Mouse (Mus musculus) liver, embryonic 14.5 days (tissue): ENCODE measurements at regions not wholly inside any gene's neighbourhood (a gene's known extent, or its start where the extent isn't known, plus 50 kb on each side); places are given as distances from the start of the nearest gene placed in this dataset.

Experiments
- ATAC-seq: fragments of 200-750 bp; cut with Nextera tagmentation; 2 replicates; pipeline ENCODE4 v1.8.0; 2017; ENCODE audit warnings: moderate number of reproducible peaks, mild to moderate bottlenecking, moderate library complexity; ENCODE audit not compliant: insufficient read depth
- DNase-seq, 3 experiments: peaks; one replicate each; pipeline ENCODE4 v3.0.0-alpha.2; 2012 to 2013; ENCODE audit warnings: low read depth in 3 of 3, low spot score in 3 of 3
- H3K27ac ChIP-seq: fragments of 300-500 bp; sonication (generic); 2 replicates; pipeline ENCODE4 v1.5.1; 2014; ENCODE audit warnings: moderate library complexity, mild to moderate bottlenecking, control low read depth, inconsistent platforms
- H3K27me3 ChIP-seq: fragments of 300-500 bp; sonication (generic); 2 replicates; pipeline ENCODE4 v1.6.1; 2014; ENCODE audit warnings: mild to moderate bottlenecking, low read length, moderate library complexity; ENCODE audit not compliant: control insufficient read depth, insufficient read depth
- H3K36me3 ChIP-seq: fragments of 300-500 bp; sonication (generic); replicated peaks from 2 replicates; pipeline ENCODE4 v1.6.1; 2014; ENCODE audit warnings: low read depth; ENCODE audit not compliant: control insufficient read depth, insufficient read depth
- H3K4me1 ChIP-seq, 2 experiments: fragments of 200-500 bp in 1 of 2; fragments of 300-500 bp in 1 of 2; sonication (generic) in 1 of 2; replicated peaks; 2 replicates each; pipeline ENCODE4 v1.6.1; 2012 to 2014; ENCODE audit warnings: antibody characterized with exemption in 1 of 2, inconsistent platforms in 1 of 2, low read length in 1 of 2; ENCODE audit not compliant: control insufficient read depth in 2 of 2, insufficient read depth in 2 of 2
- H3K4me2 ChIP-seq: fragments of 300-500 bp; sonication (generic); 2 replicates; pipeline ENCODE4 v1.6.1; 2014; ENCODE audit warnings: low read depth, mild to moderate bottlenecking, control low read depth, moderate library complexity
- H3K4me3 ChIP-seq, 2 experiments: fragments of 200-500 bp in 1 of 2; fragments of 300-500 bp in 1 of 2; sonication (generic) in 1 of 2; 2 replicates each; pipeline ENCODE4 v1.5.1; 2012 to 2014; ENCODE audit warnings: low read depth in 2 of 2, low read length in 2 of 2, mild to moderate bottlenecking in 2 of 2, control low read depth in 1 of 2, inconsistent platforms in 1 of 2, moderate library complexity in 1 of 2; ENCODE audit not compliant: insufficient read depth in 1 of 2
- H3K9ac ChIP-seq: fragments of 300-500 bp; sonication (generic); replicated peaks from 2 replicates; pipeline ENCODE4 v1.6.1; 2014; ENCODE audit warnings: mild to moderate bottlenecking, control low read depth, moderate library complexity
- H3K9me3 ChIP-seq: fragments of 300-500 bp; sonication (generic); 2 replicates; pipeline ENCODE4 v1.6.1; 2016; ENCODE audit warnings: low read length, mixed read lengths; ENCODE audit not compliant: control insufficient read depth
- CTCF ChIP-seq: IDR thresholded peaks from 2 replicates; pipeline ENCODE4 v1.5.1; 2016; ENCODE audit warnings: antibody characterized with exemption, low read depth, control low read depth
- EP300 ChIP-seq: IDR thresholded peaks from 2 replicates; pipeline ENCODE4 v1.6.1; 2016; ENCODE audit warnings: antibody characterized with exemption, low read depth
- WGBS: fragments of 180-500 bp; shearing (Covaris S2); extraction: QIAGEN DNeasy Blood & Tissue Kit; methylation state at CpG from one replicate; pipeline ENCODE4 v1.1.7; 2014; ENCODE audit not compliant: insufficient replicate concordance; 5-methylcytosine and 5-hydroxymethylcytosine counted together

DNA sequence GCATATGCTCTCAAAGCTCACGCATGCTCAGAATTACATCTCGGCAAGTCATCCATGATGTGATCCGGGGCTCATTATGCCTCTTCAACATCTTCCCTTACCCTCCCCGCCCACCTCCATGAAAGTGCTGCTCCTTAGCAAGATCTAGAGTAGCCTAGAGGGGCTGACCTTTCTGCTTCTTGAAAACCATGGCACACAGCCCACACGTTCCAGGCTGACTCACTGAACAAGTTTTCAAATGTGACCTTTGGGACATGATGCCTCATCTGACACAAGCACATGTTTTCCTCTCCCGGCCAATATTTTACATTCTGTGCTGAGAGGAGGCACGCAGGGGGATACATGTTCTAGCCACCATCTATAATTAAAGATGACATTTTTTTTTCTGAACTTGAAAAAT lies 340.1 kb upstream of the Cdh11 start:
- H3K9me3 ChIP-seq: no peaks in the 10 kb centered on the region
- ATAC-seq: no peak
- H3K9ac ChIP-seq: no peak overlapping the region
- DNase-seq: no peak
- 64% methylated on average over 7 of the region's 7 CpGs for WGBS
- no peak overlapping the region for H3K4me3 ChIP-seq
- no peak overlapping the region for H3K4me2 ChIP-seq
- H3K27me3 ChIP-seq: no peaks in the 10 kb centered on the region
- no peaks in the 10 kb centered on the region for H3K4me1 ChIP-seq
- TF ChIP-seq CTCF (no peak), EP300 (no peak)
- H3K36me3 ChIP-seq: no peaks in the 10 kb centered on the region
- H3K27ac ChIP-seq: no peak overlapping the region

DNA sequence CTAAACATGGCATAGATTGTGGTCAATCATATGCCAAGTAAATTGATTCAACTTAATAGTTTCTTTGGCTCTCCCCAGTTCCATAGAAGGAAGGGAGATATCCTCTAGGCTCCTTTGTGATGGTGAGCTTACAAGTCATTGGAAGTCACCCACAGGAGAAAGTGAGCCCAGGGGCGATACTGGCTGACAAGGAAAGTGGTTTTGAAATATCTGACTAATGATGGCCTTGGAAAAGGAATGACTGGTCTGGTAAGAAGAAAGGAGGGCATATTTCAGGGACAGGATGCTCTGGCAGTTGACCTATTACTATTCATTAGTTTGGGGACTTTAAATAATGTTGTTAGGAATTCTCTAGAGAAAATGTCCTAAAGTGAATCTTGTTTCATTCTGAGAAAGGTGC lies 352.7 kb upstream of the Cdh11 start:
- 47% methylated on average over 1 of the region's 1 CpGs for WGBS

DNA sequence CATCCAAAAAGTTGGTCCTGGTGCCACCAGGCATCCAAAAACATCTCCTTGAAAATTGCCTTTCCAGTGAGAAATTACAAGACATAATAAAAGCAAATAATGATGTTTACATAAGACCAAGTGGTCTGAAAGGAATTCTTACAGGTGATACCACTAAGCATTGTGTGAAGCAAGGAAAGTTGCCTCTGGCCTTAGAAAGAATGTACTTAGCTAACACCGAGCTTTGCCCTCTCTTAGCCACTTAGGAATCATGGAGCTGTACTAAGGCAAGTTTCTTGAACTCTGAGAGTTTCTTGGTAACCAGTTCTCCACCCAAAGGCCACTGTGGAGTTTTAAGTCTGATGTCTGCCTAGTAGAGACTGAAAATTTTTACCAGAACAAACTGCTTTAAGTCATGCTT lies 359.4 kb upstream of the Cdh11 start:
- no peak for DNase-seq
- no peaks in the 10 kb centered on the region for H3K36me3 ChIP-seq
- no peak overlapping the region for H3K4me2 ChIP-seq
- H3K9me3 ChIP-seq: no peaks in the 10 kb centered on the region
- ATAC-seq: no peak
- no peak overlapping the region for H3K4me3 ChIP-seq
- no peaks in the 10 kb centered on the region for H3K27me3 ChIP-seq
- TF ChIP-seq EP300: no peak
- TF ChIP-seq CTCF: no peak
- H3K4me1 ChIP-seq: no peaks in the 10 kb centered on the region
- 38% methylated on average over 1 of the region's 1 CpGs for WGBS
- no peak overlapping the region for H3K27ac ChIP-seq
- no peak overlapping the region for H3K9ac ChIP-seq

More for the DNA sequence above, 352.7 kb upstream of the Cdh11 start:
- Histone ChIP-seq H3K4me1 (no peaks in the 10 kb centered on the region), H3K9me3 (no peaks in the 10 kb centered on the region), H3K27ac (no peak overlapping the region), H3K9ac (no peak overlapping the region), H3K4me3 (no peak overlapping the region), H3K36me3 (no peaks in the 10 kb centered on the region), H3K27me3 (no peaks in the 10 kb centered on the region), H3K4me2 (no peak overlapping the region)
- ATAC-seq (no peak), DNase-seq (no peak)
- TF ChIP-seq CTCF (no peak), EP300 (no peak)

DNA sequence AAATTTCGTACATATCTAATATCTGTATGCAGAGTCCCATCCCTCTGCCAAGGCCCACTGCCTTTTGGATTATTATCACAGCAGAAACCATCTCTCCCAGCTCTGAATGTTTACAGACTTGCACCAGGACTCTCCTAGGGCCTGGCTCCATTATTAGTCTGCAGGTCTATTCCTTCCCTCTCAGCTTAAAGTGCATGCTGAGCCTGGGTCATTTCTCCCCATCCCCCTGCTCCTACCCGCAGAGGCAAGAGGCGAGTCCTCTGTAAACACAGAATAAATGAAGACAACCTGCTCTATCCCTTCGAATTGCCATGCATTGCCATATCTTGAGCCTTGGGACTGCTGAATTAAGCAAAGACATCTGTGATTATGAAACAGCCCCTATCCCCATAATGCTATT lies 362.6 kb upstream of the Cdh11 start:
- Histone ChIP-seq H3K27ac (no peak overlapping the region), H3K4me3 (no peak overlapping the region), H3K9me3 (no peaks in the 10 kb centered on the region), H3K27me3 (no peaks in the 10 kb centered on the region), H3K36me3 (no peaks in the 10 kb centered on the region), H3K9ac (no peak overlapping the region), H3K4me1 (no peaks in the 10 kb centered on the region), H3K4me2 (no peak overlapping the region)
- WGBS: 42% methylated on average over 4 of the region's 4 CpGs
- DNase-seq (no peak), ATAC-seq (no peak)
- TF ChIP-seq EP300 (no peak), CTCF (no peak)

DNA sequence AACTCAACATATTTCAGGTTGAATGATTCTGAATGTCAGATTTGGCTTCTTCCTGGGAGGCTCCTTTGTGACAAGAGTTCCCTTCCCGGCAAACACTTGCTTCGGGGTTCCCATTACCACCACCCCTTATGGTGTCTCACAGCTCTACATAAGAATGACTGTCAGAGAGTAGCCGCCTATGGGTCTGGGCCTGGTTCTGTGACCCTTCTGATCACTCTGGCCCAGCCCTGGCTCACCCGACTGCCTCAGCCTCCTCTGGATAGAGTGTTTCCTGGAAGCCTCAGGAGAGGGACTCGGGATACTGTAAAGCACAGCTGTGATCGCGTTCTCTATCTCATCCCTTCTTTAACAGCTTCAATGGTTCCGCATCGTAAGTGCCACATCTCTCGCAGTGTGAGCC lies 363.0 kb upstream of the Cdh11 start:
- Histone ChIP-seq H3K9ac (no peak overlapping the region), H3K36me3 (no peaks in the 10 kb centered on the region), H3K4me2 (no peak overlapping the region), H3K4me3 (no peak overlapping the region), H3K9me3 (no peaks in the 10 kb centered on the region), H3K4me1 (no peaks in the 10 kb centered on the region), H3K27ac (no peak overlapping the region), H3K27me3 (no peaks in the 10 kb centered on the region)
- WGBS: 56% methylated on average over 10 of the region's 10 CpGs
- DNase-seq: no peak
- ATAC-seq: no peak
- TF ChIP-seq EP300 (no peak), CTCF (no peak)
